Mouse (Mus musculus) spleen, adult 2 months (tissue): ENCODE results near the gene Dnah2.

Source experiments
- CTCF ChIP-seq: fragments of 200-500 bp; IDR thresholded peaks from 2 replicates; pipeline ENCODE4 v1.5.1; 2011; ENCODE audit warnings: mild to moderate bottlenecking, inconsistent platforms; ENCODE audit not compliant: insufficient read depth, insufficient read length, insufficient replicate concordance; ENCODE audit errors: extremely low read depth
- POLR2A ChIP-seq: fragments of 200-500 bp; IDR thresholded peaks from 2 replicates; pipeline ENCODE4 v1.6.1; 2011; ENCODE audit warnings: low read depth, low read length, inconsistent platforms

GRCm38 (mm10) chr11:69523651-69524050 is 25.3 kb downstream of the Dnah2 start:
- TF ChIP-seq CTCF (no peak), POLR2A (no peak)
